Mouse (Mus musculus) embryo, embryonic 9.5 days (tissue): ENCODE measurements at regions not wholly inside any gene's neighbourhood (a gene's known extent, or its start where the extent isn't known, plus 50 kb on each side); places are given as distances from the start of the nearest gene placed in this dataset.

ENCODE experiments used
- DNase-seq: peaks from one replicate; pipeline ENCODE4 v3.0.0-alpha.2; 2017; ENCODE audit errors: extremely low spot score

GRCm38 (mm10) chr8:92008616-92009610 lies 207.0 kb upstream of the Irx3 start:
- no peak for DNase-seq

GRCm38 (mm10) chr8:92005091-92005490 lies 203.2 kb upstream of the Irx3 start:
- DNase-seq = no peak

DNA sequence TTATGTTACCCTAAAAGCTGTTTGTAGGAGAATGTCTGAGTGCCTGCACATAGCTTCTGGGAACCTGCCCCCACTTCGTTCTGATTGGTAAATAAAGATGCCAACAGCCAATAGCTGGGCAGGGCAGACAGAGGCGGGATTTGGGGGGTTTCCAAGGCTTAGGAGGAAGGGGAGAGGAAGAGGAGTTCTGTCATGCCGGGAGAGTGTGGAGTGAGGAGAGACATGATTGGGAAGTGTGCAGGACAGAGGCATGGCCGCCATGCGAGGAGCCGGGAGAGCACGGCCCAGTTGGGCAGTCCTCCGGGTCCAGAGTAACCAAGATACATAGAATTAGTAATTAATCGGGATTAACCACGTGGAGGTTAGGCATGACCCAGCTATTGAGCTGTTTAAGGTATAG lies 202.7 kb upstream of the Irx3 start:
- DNase-seq = no peak

GRCm38 (mm10) chr8:92000368-92000767 lies 198.5 kb upstream of the Irx3 start:
- DNase-seq = no peak

DNA sequence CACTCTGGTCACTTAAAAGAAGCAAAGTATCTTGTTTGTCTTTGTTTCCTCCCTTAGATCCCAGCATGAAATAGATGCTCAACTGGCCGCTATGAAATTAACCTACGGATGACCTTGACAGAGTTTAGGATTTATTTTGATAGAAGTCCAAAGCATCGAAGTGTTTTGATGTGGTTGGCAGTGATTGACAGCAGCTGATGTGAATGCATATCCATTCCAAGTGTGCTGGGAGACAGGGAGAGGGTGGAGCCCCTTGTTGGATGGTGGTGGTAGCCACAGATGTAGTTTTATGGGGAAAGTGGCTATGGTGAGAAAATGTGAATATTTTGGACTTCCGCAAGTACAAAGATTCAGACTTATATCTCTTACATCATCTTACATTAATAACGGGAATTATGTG lies 197.8 kb upstream of the Irx3 start:
- no peak for DNase-seq

DNA sequence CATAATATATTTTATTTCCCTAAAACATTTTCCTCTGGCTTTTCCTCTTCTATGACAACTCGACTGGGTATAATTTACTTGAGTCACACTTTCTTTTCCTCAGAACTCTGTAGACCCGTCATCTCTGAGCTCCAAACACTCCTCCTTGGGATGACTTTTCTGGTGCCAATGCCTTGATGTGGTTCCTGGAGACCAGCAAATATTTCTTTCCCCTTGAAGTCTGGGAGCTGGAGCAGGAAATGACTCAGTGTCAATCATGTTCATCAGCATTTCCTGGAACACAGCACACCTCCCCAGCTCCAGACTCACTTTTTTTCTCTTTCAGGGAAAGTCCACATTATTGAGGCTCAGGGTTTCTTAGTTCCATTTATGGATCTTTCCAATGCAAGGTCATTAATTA lies 197.3 kb upstream of the Irx3 start:
- no peak for DNase-seq

DNA sequence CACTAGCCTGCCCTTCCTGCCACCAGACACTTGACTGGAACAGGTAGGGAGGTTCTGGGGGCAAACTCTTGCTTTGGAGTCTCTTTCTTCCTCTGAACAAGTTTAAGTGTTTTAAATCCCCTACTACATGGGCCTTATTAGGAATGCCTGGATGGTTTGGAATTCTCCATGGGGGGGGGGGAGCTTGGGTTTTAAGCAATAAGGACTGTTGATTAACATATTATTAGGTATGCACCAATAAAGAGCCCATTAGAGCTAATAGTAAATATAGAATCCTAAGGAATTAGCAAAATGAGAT lies 196.0 kb upstream of the Irx3 start:
- DNase-seq = no peak

DNA sequence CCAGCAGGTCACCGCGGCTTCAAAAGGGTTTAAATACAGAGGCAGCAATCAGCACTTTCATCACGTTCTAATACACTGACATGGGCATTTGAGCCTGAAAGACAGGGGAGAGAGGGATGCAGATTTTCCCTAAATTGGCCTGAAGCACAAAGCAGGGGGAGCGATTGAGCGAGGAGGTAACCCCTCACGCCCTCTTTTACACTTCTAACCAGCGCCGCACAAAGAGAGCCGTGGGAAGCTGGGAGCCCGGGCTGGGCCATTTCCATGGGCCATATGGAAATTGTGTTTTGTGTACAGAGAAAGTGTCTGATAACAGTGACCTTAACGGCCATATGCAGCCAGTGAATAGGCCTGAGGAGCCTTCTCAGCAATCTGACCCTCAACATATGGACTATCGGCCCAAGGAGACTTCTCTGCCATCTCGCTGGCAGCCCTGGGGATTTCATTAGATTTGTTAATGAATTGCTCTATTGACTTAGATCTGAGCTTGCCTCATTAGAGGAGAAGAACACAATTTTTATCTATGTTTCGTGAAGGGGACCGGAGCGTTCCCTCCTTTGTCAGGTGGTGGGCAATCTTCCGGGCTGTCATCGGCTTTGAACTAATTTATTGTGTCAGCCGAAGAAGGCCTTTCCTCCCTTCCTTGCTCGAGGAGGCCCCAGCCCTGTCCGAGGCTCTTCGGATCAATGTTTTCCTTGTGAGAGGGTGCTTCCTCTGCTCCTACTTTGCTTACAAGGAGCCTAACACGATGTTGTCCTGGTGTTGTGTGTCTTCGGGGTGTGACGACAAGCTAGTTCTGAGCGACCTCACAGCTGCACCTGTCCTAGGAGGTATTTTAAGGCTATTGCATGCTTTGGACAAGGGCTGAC lies 195.4 kb upstream of the Irx3 start:
- DNase-seq = peak; percentile 65

- peak; percentile 29 for DNase-seq
These were observed 194.6 kb upstream of the Irx3 start for GRCm38 (mm10) chr8:91996305-91997022.

GRCm38 (mm10) chr8:91995407-91996144 lies 193.7 kb upstream of the Irx3 start:
- no peak for DNase-seq

DNA sequence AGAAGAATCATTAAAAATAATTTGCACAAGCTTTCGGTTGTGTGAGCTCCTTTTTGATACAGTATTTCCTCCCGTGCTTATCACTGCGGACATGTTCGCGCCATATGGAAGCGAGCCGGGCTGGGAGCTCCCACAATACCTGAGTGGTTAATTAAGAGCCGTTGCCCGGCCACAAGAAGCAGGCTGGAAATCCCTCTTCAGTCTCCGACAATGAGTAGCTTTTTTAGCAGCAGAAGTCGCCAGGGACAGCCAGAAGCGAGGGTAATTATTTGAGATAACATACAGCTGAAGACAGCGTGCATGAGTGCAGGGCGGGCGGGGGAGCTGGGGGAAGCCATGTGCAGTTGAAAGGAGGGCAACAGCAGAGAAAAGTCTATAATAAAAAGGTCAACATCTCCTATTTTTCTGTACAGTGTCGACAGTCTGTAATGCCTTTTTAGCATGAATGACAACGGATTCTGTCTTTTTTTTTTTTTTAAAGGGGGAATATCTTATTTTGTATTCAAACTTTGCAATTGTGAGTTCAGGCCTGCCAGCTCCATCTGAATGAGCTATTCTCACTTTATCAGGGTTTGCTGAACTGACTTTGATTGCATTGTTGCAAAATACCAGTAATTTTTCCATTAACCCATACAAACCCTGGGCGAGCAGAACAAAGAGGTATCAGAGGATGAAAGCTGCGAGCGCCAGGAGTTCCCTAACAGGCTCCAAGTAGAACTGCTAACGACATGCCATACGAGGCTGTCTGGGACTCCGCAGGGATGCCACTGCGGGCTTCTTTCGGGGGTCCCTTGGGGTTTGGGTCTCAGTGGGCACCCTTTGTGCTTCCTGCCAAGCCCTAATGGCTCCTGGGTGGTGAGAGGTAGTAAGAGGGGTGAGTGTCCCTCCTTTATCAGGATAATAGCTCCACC lies 189.9 kb upstream of the Irx3 start:
- peak; percentile 24 for DNase-seq

GRCm38 (mm10) chr8:91990952-91991351 lies 189.1 kb upstream of the Irx3 start:
- no peak for DNase-seq

- DNase-seq = no peak
These were observed 188.2 kb upstream of the Irx3 start for GRCm38 (mm10) chr8:91990048-91990447.

- DNase-seq = no peak
These were observed 187.2 kb upstream of the Irx3 start for GRCm38 (mm10) chr8:91988866-91989633.

- DNase-seq = no peak
These were observed 186.0 kb upstream of the Irx3 start for GRCm38 (mm10) chr8:91987854-91988253.

- no peak for DNase-seq
These were observed 181.3 kb upstream of the Irx3 start for GRCm38 (mm10) chr8:91983171-91983570.

DNA sequence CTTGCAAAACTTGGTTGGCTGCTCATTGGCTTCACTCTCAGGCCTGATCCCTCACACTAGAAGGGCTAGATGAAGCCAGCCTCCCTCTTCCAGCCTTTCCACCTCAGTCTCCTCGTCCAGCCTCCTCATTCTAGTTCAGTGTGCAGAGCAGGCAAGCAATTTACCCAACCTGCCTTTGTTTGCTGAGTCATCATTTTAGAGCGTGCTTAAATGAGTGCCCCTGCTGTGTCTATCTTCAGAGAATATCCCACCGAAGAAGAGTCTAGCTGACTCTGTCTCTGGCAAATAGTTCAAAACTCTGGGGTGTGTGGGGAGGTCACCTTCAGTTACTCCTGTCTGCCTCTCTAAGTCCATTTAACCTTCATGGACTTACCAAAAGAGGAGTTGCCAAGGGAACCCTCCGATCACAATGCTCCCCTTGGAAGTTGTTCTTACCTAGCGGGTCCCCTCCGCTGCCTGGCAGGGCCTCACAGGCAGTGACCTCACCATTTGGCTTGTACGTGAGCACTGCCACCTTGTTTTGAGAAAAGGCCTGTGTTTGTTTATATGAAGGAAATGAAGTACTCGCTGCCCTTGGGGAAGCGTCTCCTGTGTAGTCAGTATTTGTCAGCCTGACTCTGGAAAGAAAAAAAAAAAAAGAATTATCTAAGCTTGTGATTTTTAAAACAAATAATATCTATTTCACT lies 175.2 kb upstream of the Irx3 start:
- DNase-seq = no peak

- DNase-seq = no peak
These were observed 173.6 kb upstream of the Irx3 start for GRCm38 (mm10) chr8:91975460-91975859.

DNA sequence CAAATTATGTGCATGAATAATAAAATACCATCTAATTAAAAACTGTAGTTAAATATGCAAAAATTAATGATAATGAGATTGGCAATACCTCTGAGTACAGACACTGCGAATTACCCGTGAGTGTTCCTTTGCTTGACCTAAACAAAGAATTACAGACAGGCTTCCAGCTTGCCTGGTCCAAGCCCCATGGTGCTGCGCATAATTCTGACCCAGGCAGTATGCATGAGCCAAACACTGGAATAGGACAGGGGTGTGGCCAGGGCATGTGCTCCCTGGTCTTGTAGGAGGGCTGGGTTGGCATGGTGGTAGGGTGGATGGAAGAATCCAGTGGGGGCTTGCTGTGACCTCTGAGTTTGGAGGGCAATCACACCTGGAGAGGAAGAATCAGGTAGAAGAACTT lies 172.8 kb upstream of the Irx3 start:
- no peak for DNase-seq
